Mouse (Mus musculus) embryonic fibroblast, embryonic 13.5 days (primary cell): Measurements from ENCODE around the gene Psmb7. TPM values are rescaled to one million over a fixed set of nuclear protein-coding genes. Genes with fewer than 3 reads are reported as not detected.

Experiments used
- H3K27ac ChIP-seq: 2 replicates; pipeline ENCODE4 v1.5.1; 2012; ENCODE audit warnings: low read length, control low read depth, inconsistent platforms; ENCODE audit not compliant: insufficient read depth
- H3K4me1 ChIP-seq: 2 replicates; pipeline ENCODE4 v1.6.1; 2011; ENCODE audit warnings: low read length; ENCODE audit not compliant: control insufficient read depth, insufficient read depth
- H3K4me3 ChIP-seq: 2 replicates; pipeline ENCODE4 v1.5.1; 2011; ENCODE audit warnings: mild to moderate bottlenecking, control low read depth, low read length; ENCODE audit not compliant: insufficient read depth
- CTCF ChIP-seq: IDR thresholded peaks from 2 replicates; pipeline ENCODE4 v1.5.1; 2011; ENCODE audit warnings: mild to moderate bottlenecking, control low read depth, low read length, moderate library complexity, borderline replicate concordance; ENCODE audit not compliant: insufficient read depth
- POLR2A ChIP-seq: IDR thresholded peaks from 2 replicates; pipeline ENCODE4 v1.6.1; 2011; ENCODE audit warnings: low read depth, mild to moderate bottlenecking, control low read depth, low read length, moderate library complexity
- polyA plus RNA-seq: library from polyadenylated mRNA; stranded (reverse); fragments of >200 nt; gene quantifications from 2 replicates; pipeline ENCODE4 v1.2.4, GENCODE M21; 2011; ENCODE audit warnings: low read depth; ENCODE audit not compliant: missing spikeins, insufficient read length

The Psmb7 gene
- polyA plus RNA-seq, 1 experiment, result 177 TPM

GRCm38 (mm10) chr2:38540666-38541065 is 103.2 kb downstream of the Psmb7 start:
- peaks cover 7% of the 10 kb centered on the region for H3K4me1 ChIP-seq
- no peak overlapping the region for H3K27ac ChIP-seq
- H3K4me3 ChIP-seq, result no peak overlapping the region
- no peak for TF ChIP-seq CTCF
- TF ChIP-seq POLR2A, result no peak

- Histone ChIP-seq H3K4me3 (no peak overlapping the region), H3K27ac (no peak overlapping the region), H3K4me1 (peaks cover 6% of the 10 kb centered on the region; the same call in 1 of the 2 replicates)
- TF ChIP-seq POLR2A (no peak), CTCF (no peak)
Measured at GRCm38 (mm10) chr2:38539677-38540076, 104.2 kb downstream of the Psmb7 start.

Other genes starting within 250 kb of the Psmb7 start
- 38.1 and 52.3 TPM in 2 replicates for gene Nek6, start 132.4 kb downstream of the Psmb7 start, polyA plus RNA-seq
- not detected in 2 replicates for gene Nr5a1, start 70.5 kb upstream of the Psmb7 start, polyA plus RNA-seq